Mouse (Mus musculus) spleen, adult 2 months (tissue): ENCODE results near the gene Clpb.

Experiments
- CTCF ChIP-seq: fragments of 200-500 bp; IDR thresholded peaks from 2 replicates; pipeline ENCODE4 v1.5.1; 2011; ENCODE audit warnings: mild to moderate bottlenecking, inconsistent platforms; ENCODE audit not compliant: insufficient read depth, insufficient read length, insufficient replicate concordance; ENCODE audit errors: extremely low read depth
- POLR2A ChIP-seq: fragments of 200-500 bp; IDR thresholded peaks from 2 replicates; pipeline ENCODE4 v1.6.1; 2011; ENCODE audit warnings: low read depth, low read length, inconsistent platforms

GRCm38 (mm10) chr7:101837154-101837605 lies 173.7 kb downstream of the Clpb start:
- no peak for TF ChIP-seq CTCF
- no peak for TF ChIP-seq POLR2A
